Mouse (Mus musculus): ENCODE results near the gene Eipr1.
A peak's percentile ranks its signal among the peaks of the same experiment; 100 is the strongest.

The Eipr1 gene

DNA sequence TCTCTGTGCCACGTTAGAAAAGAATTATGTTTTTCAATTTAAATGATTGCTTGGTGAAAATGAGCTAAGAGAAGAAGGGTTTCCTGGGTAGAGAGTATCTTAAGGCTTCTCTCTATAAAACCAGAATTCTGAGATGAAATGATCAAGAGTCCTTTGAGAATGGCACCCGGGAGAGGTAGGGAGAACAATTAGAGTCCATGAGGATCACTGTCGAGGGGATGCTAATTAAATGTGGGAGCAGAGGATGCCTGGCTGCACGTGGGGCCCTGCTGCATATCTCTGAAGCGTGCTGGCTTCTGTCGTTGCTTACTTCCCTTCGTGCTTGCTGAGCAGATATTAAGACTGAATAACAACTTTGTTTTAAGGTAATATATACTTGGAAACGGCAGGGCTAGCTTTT is 23.5 kb downstream of the Eipr1 start:
- no peak for DNase-seq (ENCODE audit: low spot score in 2 of 2)

DNA sequence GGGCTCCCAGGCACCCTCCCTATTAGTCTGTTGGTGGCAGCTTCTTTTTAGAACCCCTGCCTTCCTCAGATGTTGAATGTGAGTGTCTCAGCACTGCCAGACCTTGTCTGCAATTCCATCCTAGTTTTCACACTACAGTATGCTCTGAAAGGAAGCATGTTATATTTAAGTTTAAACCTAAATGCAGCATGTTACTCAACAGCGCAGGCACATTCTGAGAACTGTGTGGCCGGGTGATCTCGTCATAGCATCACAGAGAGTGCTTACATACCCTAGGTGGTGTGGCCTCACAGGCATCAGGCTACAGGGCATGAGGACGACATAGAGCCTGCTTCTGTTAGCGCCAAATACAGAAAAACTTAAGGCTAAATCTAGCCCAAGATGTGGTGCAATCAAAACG is 24.0 kb downstream of the Eipr1 start:
- no peak for DNase-seq (ENCODE audit: low spot score in 2 of 2)

DNA sequence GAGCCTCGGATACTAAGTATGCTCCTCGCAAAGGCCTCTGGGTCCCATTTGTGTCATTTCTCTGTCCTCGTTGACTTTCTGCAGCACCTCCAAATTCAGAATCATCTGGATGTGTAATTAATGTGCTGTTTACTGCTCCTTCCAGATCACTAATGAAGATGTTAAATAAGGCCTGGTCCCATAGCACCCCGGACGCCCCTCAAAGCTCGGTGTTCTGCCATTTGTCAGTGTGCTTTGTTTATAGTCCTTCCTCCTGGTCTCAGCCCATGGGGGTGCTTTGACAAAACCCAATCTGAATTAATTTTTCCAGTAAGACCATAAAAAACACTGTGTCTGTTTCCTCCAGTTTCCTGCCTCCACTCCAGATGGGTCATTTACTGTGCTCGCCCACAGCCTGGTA is 28.6 kb downstream of the Eipr1 start:
- no peak for DNase-seq (ENCODE audit: low spot score in 2 of 2)

DNA sequence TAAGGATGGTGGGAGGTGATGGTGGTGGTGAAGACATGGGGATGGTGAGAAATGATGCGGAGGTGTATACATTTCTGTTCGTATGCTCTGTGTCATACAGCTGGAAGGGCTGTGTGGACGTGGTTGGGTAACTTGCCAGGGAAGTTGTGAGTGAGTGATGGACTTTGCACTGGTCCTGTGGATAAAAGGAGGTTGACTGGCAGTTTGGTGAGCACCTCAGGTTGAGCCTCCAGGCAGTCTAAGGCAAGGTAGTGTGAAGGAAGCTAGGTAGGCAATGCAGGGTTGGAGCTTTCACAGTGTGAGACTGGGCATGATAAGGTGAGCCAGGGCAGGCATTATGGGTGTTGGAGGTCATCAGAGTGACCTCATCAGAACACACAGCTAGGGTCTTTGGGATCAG is 31.0 kb downstream of the Eipr1 start:
- DNase-seq (ENCODE audit: low spot score in 2 of 2) = no peak

DNA sequence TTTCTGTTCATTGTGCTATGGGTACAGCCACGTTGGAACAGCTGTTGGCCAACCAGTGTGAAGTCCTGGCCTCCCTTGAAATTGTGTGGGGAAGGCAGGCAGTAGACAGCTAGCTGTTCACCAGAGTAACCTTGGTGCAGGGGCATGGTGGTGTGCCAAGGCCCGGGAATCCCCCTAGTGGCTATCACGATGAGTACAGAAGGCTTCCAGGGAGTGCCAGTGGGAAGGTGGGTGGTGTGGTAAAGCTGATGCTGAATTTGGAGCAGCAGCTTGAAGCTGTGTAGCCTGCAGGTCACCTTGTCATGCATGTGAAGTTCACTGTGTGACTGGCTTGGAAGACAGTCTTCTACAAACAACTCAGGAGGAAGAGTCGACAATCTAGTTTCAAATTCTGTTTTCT is 32.8 kb downstream of the Eipr1 start:
- DNase-seq (ENCODE audit: low spot score in 2 of 2) = peak in 1 of 2 experiments; percentile 5

DNA sequence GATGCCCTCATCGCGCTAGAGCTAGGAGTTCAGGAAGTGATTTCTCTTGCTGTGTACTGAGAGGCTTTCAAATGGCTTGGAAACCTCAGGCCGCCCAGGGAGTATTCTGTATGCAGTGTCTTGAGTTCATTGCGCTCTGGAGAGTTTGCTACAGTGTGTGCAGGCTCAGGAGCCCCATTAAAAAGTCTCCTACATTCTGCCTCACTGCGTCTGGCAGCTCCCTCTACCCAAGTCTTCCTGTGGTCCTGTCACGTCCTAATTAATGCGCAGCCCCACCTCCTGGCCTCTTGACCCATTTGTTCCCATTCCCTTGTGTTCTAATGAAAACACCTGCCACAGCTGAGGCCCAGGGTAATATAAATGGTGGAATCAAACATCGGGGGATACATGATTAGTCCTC is 33.3 kb downstream of the Eipr1 start:
- DNase-seq (ENCODE audit: low spot score in 2 of 2) = no peak

DNA sequence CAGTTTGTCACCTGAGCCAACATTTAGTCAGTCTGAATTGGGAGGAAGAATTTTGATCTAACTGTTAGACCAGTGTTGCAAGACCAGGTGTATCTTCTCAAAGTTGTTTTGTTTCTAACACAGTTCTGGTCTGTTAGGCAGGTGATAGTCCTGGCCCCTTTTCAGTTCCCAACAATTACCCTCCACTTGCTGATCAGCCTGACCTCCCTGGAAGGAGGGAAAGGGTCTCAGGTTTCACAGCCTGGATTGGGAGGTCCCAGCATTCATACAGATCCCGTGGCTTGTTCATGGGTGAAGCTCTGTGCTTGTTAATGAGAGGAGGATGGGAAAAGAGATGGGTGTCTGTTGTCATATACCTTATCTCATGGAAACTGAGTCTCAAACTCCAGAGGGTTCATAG is 33.7 kb downstream of the Eipr1 start:
- DNase-seq (ENCODE audit: low spot score in 2 of 2) = no peak

DNA sequence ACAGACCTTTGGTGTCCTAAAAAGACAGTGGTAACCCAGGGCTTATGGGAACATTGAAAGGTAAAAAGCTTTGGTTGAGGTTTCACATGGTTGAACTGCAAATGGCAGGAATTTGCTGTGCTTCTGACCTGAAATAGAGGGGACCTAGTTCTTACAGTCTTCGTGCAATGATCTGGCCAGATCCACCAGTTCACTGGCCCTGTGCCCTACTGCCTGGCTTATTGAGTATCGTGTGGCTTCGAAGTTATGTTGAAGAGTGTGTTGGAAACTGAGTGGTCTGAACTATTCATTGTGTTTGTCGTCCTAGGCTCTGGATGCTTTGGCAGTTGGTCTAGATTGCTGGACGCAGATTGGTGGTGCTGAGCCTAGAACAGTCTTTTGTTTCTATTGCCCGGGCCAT is 34.7 kb downstream of the Eipr1 start:
- DNase-seq (ENCODE audit: low spot score in 2 of 2) = no peak

DNA sequence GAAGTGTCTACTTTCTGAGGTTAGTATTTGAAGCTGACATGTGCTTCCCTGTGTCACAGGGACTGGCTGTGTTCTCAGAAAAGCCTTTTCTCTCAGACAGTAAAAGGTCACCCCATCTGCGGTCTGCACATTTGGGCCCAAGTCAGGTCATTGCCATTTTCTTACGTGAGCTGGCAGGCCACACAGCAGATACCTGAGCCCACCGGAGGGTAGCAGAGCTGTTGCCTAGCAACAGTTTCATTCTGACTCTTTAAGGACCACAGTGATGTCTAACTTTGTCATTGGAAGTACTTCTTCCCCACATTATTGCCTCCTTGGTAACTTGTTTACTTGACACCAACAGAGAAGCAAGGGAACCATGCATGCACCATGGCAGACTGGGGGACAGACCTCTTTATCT is 41.0 kb downstream of the Eipr1 start:
- DNase-seq (ENCODE audit: low spot score in 2 of 2) = no peak

DNA sequence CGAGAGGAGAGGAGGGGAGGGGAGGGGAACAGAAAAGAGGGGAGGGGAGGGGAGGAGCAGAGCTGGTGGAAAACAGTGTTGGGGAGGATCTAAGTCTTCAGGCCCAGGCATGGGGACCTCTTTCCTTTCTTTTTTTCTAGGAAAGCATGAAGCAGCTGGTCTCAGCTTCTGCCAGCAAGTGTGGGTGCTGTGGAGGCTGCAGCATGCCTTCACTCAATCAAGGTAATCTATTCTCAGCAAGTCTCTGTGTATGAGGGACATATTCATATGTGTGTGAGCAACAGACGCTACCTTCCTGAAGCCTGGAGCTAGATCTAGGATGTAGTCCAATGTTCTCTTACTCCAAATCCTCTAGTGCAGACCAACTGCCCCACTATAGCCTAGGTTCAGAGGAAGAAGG is 42.1 kb downstream of the Eipr1 start:
- DNase-seq (ENCODE audit: low spot score in 2 of 2) = no peak

DNA sequence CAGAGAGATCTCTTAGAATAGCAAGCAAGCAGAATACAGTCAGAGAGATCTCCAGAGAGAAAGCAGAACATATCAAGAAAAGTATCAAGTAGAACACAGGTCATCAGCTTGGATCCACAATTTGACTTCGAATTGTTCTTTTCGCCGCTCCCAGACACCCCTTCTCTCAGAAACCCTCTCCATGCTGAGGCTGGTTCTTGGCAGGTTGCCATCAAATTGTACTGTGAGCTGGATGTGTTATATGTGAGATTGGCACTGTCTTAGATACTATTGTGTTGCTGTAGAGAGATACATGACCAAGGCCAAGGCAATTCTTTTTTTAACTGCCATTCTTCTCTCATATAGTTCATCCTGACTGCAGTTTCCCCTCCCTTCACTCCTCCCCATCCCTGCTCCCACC is 43.4 kb downstream of the Eipr1 start:
- no peak for DNase-seq (ENCODE audit: low spot score in 2 of 2)

DNA sequence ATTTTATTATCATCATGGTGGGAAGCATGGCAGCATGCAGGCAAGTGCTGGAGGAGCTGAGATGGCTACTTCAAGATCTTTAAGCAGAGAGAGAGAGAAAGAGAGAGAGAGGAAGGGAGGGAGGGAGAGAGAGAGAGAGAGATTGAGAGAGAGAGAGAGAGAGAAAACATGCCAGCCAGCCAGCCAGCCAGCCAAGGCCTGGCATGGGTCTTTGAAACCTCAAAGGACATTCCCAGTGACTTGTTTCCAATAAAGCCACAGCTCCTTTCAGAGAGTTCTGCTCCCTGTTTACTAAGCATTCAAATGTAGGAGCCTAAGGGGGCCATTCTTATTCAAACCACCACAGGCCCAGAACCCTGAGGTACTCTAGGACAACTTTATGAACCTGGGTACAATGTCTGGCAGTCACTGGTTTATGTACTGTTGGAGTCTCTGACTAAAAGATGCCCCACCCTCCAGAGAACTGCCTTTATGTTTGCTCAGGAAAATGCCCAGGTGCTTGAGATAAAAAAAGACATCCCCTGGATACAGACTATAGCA is 45.3 kb downstream of the Eipr1 start:
- DNase-seq (ENCODE audit: low spot score in 2 of 2) = no peak

DNA sequence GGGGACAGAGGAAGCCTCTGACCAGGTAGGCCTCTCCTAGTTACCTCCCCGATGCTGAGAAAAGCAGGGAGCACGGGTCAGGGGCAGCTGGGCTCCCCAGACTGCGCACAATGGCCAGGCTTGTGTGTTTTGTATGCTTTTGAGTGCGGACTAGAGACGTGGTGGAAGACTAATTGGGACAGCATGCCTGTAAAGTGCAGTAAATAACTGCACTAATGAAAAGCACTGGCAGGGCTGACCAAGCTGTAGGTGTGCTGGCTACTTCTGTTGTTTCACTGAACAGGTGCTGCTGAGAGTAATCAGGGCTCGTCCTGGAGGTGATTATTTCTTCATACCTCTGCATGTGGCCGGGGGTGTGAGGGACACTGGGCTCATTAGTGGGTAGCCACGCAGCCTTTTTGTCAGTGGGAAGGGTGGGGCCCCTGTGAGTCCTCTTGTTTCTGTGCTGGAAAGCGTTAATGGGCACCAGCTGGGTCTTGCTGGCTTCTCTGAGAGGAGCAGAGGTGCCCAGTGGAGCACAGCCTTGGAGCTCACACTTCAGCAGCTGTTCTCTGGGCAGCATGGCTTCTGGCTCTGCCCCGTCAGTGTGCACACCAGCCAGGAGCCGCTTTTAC is 48.3 kb downstream of the Eipr1 start:
- no peak for DNase-seq (ENCODE audit: low spot score in 2 of 2)

DNA sequence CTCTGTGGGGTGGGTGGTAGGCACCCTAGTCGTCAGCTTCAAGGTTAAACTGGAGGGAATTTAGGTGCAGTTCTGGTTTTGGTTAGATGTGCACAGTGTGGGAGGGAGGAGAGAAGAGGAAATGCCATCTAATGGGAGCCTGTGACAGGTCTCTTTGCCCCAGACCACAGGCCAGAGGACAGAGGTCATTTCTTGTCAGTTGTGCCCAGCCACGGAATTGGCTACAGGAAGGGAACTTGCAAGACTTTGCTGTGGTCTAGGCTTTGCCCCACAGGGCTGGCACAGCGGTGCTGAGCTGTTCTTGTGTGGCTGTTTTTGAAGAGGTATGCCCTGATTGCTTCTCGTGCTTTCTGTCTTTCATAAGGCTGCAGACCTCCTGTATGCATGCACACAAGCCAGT is 48.8 kb downstream of the Eipr1 start:
- DNase-seq (ENCODE audit: low spot score in 2 of 2) = peak in 1 of 2 experiments; percentile 30

DNA sequence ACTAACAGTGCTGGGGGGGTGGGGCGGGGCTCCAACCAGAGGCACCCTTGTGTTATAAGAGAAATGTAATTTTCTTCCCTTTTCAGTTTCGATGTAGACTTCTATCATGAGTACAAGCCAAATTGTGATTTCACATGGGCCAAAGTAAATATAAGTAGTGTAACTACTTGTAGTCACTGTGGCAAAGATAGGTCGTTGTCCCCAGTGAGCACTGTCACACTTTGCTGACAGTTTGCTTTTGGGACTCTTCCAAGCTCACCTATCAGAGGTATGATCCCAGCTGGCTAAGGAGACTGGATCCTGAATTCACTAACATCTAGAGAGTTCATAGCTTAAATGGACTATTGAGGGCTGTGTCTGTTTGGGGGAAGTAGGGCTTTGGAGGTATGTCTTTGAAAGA is 49.3 kb downstream of the Eipr1 start:
- DNase-seq (ENCODE audit: low spot score in 2 of 2) = no peak

DNA sequence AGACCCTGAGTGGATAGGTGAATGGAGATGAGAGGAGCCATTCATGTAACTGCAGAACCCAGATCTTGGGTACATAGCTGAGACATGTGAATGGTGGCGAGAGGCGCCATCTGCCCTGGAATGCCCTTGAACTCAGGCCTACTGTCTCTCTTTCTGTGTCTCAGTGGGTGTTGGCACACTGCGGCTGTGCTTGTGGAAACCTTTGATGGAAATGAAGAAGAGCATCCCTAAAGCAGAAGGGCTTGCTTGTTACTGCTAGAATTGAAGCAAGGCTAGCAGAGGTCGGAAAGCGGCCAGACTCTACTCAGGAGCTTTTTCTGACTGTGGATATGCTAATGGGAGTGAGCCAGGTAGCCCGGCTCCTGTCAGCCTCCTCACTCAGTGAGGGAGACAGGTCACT is 50.1 kb downstream of the Eipr1 start:
- DNase-seq (ENCODE audit: low spot score in 2 of 2) = no peak

DNA sequence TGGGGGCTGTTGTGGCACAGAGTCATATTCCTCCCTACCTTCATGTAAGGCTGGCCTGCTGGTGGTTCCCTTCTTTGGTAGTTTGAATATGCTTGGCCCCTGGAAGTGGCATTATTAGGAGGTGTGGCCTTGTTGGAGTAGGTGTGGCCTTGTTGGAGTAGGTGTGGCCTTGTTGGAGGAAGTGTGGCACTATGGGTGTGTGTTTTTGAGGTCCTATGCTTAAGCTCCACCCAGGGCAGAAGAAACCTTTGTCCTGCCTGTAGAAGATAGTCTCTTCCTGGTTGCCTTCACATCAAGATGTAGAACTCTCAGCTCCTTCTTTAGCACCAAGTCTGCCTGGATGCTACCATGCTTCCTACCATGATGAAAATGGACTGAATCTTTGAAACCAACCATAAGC is 51.4 kb downstream of the Eipr1 start:
- DNase-seq (ENCODE audit: low spot score in 2 of 2) = peak in 1 of 2 experiments; percentile 28

DNA sequence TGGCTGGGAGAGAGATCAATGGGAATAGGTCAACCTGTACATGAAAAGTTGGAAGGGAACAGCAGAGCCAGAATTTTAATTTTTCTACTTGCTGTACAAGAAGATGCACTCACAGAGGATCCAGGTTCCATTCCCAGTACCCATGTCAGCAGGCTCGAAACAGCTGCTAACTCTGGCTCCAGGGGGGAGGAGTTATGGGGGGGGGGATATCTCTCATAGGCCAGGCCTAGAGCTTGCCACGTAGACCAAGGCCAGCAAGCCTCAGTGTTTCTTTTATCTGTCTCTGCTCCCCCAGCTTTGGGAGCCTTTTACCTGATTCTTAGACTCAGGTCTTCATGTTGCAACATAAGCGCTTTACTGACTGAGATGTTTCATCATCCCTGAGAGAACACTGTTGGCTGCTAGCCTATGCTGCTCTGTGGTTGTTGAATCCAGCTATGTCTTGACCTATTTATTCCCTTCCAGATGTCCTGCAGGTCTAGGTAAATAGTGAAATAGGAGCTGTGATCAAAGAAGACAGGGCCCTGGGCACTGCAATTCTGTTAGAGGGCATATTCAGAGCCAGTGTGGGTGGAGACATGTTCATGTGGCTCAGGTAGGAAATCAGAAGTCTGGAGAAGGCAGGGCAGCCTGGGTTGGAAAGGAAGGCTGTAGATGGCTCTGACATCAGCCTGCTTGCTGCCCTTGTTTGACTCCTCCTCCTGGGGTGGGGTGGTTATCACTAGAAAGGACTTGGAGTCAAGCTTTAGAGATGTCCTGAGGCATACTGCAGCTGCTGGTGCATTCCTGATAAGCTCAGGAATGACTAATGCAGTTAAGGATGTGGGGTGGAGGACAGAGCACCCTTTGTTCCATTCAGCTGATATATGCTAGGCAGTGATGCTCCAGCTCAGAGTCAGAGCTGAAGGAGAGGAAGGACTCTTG is 53.2 kb downstream of the Eipr1 start:
- DNase-seq (ENCODE audit: low spot score in 2 of 2) = no peak

DNA sequence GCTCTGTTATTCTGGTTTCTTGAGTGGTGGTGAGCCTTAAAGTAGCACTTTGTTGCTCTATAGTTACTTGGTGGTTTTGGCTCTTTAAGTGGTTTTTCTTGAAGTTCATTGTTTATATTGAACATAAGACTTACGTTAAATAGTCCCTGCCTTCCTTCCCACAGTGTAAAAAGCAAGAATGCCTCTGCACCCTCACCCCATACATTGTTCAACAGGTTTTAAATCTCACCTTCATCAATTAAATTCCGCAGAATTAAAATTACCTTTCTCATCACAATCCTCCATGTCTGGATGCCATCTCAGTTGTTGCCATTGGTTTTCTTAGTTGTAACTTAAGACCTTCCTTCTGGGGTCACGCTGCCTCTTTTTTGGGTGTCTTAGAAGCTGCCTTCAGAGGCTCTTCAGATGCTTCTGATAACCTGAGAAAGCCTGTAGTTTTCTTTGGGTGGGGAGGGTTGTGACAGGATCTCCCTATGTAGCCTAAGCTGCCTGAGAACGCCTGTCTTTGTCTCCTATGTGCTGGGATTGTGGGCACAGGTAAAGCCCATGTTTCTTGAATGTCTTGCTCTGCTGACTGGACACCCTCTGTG is 57.3 kb downstream of the Eipr1 start:
- no peak for DNase-seq (ENCODE audit: low spot score in 2 of 2)

DNA sequence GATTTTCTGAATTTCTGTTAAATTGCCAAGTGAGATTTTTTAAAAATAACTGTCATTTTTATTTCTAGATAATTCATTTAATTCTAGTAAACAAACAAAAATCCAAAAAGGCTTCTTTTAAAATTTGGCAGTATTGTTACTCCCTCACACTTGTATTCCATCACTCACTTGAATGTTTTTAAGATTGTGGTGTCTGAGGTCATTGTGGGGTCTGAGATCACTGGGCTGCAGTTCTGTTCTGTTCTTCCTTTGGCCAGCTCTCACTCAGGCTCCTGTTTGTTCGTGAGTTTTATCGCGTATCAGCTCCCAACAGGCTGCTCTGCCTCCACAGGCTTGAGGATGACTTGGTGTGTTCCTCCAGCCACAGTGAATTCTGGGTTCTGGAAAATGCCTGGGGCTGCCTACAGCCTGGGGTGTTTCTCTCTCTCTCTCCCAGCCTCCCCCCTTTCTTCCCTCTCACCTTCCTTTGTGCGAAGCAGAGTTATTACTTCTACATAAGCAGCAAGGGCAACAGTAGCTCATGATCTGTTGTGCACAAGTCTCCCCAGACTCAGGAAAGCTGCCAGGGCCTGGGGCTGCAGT is 58.2 kb downstream of the Eipr1 start:
- DNase-seq (ENCODE audit: low spot score in 2 of 2) = no peak

DNA sequence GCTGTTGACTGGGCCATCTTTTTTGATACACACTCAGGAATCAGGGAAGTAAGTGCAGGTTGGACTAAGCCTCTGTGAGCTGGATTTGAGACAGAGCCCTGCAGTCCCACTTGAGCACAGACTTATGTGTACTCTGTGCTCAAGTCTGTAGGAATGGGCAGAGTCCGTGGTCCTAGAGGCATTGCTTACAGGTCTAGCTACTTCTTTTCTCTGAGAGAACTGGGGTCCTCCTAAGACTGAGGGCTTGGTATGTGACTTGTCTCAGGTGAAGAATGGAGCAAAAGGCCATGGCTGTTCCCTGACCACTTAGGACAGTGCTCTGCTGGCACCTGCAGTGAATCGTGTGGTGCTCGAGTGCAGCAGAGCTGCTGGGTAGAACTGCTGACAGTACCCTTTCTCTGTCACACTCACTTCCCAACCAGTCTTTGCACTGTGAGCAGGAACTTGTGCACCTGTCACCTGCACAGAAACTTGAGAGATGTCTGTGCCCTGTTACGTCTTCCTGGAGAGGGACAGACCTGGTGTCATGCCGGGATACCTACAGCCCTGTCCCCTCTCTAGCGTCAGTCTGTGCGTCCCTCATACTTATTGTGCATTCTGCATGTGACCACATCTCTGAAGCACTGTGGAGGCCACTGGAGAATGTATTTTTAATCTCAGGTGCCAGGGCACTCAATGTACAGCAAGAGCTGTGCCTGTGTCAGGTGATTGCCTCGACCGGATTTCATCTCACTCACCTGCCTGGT is 65.3 kb downstream of the Eipr1 start:
- no peak for DNase-seq (ENCODE audit: low spot score in 2 of 2)

DNA sequence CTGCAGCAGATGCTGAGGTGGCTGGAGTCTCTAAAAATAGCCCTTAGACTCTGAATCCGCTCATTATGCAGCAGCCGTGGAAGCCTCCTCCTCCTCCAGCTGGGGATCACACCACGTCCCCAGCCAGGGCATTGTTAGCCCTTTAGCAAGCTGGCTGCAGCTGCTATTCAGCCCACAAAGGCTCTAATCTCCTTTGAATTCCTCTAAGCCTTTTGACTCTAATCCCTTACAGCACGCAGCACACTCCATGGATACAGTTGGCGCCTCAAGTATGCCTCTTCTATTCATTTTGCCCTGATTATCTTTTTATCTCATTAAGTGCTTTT is 65.8 kb downstream of the Eipr1 start:
- no peak for DNase-seq (ENCODE audit: low spot score in 2 of 2)
